Mouse (Mus musculus) adrenal gland, postnatal 36 days (tissue): ENCODE data around the gene Ccl17. TPM values are rescaled to one million over a fixed set of nuclear protein-coding genes. Genes with fewer than 3 reads are reported as not detected.

ENCODE experiments used
- DNase-seq, 2 experiments: peaks; one replicate each; pipeline ENCODE4 v3.0.0; 2021; ENCODE audit warnings: mixed read lengths in 1 of 2
- total RNA-seq, 2 experiments: library from RNA; stranded (reverse); gene quantifications; 2 replicates each; pipeline ENCODE4 v1.2.3; 2021

Gene Ccl17
- total RNA-seq, 2 experiments from 2014 or later: 1.0 to 1.4 TPM

- DNase-seq: no peak
Measured at GRCm38 (mm10) chr8:94789256-94789955, 20.8 kb upstream of the Ccl17 start.

DNA sequence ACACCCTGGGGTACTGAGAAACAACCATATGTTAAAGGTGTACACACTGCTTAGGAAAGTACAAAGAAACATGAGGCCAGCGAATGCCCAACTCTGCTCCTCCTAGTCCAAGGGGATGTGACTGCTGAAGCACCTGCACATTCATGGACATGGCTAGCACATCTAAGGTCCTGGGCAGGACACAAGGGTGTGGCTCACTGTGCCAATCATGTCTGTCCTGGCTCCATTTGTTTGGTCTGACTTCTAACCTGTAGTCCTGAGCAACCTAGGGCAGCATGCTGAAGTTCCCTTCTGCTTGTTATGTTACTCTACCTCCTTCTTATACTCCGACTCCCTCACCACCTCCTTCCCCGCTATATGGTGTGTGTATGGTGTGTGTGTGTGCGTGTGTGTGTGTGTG lies 15.9 kb upstream of the Ccl17 start:
- DNase-seq: no peak

- DNase-seq: no peak
Measured at GRCm38 (mm10) chr8:94794782-94795181, 15.5 kb upstream of the Ccl17 start.

GRCm38 (mm10) chr8:94800278-94800968 lies 9.8 kb upstream of the Ccl17 start:
- DNase-seq: peak in 1 of 2 experiments; percentile 46

GRCm38 (mm10) chr8:94801293-94802095 lies 8.8 kb upstream of the Ccl17 start:
- peak; percentile 39 to 60 for DNase-seq

- no peak for DNase-seq
Measured at GRCm38 (mm10) chr8:94802375-94802774, 7.9 kb upstream of the Ccl17 start.

DNA sequence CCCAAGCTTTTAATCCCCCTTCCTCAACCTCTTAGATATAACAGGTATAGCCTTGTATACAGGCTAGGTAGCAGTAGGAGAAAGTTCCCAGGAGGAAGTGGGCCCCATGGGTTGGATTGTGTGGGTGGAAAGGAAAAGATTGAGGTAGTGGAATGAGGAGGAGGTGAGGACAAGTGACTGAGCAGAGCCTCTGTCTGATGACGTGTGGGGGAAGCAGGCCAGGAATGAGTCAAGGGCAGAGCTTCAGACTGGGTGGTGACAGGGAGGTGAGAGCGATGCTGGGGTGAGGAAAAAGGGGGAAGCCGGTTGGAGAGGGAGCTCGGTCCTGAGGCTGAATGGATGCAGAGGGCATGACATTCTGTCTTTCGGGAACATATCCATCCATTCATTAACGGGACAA lies 6.7 kb upstream of the Ccl17 start:
- peak; percentile 60 to 62 for DNase-seq

- DNase-seq: no peak
Measured at GRCm38 (mm10) chr8:94804546-94805340, 5.5 kb upstream of the Ccl17 start.

- DNase-seq: no peak
Measured at GRCm38 (mm10) chr8:94805811-94806210, 4.4 kb upstream of the Ccl17 start.

GRCm38 (mm10) chr8:94807506-94807905 lies 2.7 kb upstream of the Ccl17 start:
- DNase-seq: peak; percentile 78 to 82

- DNase-seq: no peak
Measured at GRCm38 (mm10) chr8:94808372-94808771, 1.9 kb upstream of the Ccl17 start.

DNA sequence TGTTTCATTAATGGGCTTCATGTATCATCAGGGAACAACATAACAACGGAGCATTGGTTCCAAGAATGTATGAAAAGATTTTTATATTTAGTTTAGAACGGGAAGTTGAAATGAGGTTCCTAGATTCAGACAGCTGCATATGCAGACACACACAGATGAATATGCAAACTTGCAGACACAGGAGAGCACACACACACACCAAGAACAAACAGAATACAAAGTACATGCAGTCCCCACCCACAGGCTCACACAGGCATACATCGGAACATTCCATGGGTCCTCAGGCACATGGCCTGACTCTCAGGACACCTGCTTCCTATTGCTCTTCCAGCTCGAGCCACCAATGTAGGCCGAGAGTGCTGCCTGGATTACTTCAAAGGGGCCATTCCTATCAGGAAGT lies 602 bp downstream of the Ccl17 start:
- DNase-seq: no peak

- DNase-seq: peak; percentile 65 to 78
Measured at GRCm38 (mm10) chr8:94811654-94812053, 1.4 kb downstream of the Ccl17 start.

DNA sequence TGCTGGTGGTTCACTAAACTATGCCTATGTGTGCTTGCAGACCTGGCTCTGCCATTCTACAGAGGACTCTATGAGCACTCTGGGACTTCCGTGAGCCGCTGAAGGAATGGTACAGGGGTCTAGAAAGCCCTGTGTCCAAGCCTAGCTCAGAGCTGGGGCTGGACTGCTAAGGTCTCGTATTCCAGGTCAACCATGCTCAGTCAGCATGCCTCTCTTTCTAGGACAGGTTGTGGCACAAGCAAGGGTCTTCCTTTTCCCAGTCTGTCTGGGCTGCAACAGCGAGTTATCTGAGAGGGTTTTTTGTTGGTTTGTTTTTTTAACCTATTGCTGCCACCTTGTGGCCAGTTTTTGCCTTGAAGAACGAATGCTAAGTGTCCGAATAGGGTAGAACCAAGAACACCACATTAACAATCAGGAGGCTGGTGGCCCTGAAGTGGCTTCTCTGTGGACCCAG lies 2.4 kb downstream of the Ccl17 start:
- DNase-seq: peak; percentile 80 to 84

GRCm38 (mm10) chr8:94814556-94814955 lies 4.3 kb downstream of the Ccl17 start:
- peak in 1 of 2 experiments; percentile 55 for DNase-seq

DNA sequence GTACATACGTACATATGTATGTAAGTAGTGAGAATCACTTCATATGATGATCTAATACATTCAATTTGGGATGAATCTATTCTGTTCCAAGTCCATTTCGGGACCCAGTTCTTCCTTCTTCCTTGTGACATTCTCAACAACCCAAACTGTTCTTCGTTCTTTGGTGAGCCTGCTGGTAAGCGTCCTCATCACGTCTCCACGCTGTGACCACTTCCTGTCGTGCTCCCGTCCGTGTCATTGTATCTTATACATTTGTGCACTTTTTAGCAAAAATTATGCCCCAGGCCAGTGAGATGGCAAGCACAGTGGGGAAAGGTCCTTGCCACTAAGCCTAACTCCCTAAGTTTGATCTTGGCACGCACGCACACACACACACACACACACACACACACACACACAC lies 7.7 kb downstream of the Ccl17 start:
- DNase-seq: no peak

- DNase-seq: no peak
Measured at GRCm38 (mm10) chr8:94819671-94820179, 9.5 kb downstream of the Ccl17 start.

DNA sequence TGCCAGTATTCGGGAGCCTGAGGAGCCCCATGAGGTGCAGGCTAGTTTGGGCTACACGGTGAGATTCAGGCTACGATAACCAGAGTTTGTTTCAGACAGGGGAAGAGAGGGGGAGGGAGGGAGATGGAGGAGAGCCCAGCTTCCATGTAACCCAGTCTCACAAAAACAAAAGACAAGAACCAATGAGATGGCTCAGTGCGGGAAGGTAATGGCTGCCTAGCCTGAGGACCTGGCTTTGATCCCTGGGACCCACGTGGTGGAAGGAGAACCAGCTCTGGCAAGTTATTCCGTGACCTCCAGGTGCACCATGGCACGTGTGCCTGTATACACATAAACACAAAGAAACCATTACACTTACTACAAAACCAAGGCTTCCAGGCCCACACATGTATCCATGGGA lies 10.3 kb downstream of the Ccl17 start:
- no peak for DNase-seq

DNA sequence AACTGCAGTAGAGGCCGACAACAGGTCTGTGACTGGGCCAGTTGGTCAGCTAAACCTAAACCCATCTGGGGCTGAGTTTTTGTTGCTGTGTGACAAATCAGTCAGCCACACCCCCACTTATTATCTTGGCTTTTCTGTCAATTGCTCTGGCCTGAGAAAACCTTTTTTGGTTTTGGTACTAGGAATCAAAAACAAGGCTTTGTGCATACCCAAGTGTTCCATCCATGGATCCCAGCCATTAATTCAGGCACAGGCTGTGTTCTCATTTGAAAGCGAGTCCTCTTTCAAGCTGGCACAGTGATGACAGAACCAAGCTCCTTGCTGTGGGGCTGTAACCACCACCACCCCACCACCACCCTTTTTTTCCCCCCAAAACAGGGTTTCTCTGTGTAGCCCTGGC lies 11.1 kb downstream of the Ccl17 start:
- DNase-seq: no peak

- peak; percentile 68 to 79 for DNase-seq
Measured at GRCm38 (mm10) chr8:94822637-94823560, 12.6 kb downstream of the Ccl17 start.

DNA sequence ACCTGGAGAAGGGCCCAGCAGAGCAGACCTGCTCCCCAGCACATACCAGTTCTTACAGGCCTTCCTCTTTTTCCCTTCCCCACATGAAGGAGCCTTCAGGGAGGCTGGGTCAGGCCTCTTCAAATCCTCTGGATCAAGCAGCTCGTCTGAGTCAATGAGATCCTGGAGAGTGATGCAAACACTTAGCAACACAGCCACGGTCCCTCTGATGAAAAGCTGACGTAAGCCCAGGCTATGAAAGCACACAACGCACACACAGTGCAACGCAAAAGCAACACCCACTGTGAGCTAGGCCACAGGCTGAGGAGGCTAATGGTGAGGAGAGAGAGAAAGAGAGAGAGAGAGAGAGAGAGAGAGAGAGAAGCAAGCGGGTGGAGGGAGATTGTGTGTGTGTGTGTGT lies 14.9 kb downstream of the Ccl17 start:
- no peak for DNase-seq
